15 mouse cellular contexts compared by ENCODE assay signal in genomic region chr12:31486431-31486830, GRCm38 (mm10). TPM values are rescaled to one million over a fixed set of nuclear protein-coding genes. Genes with fewer than 3 reads are reported as not detected.
DNase-seq lines count a peak whose midpoint lies in the region; ATAC-seq and TF ChIP-seq lines count a peak whose summit lies in the region.
"Had no signal": no experiment of that assay in that cellular context is flagged by ENCODE, and none has a peak within 500 bp of the region (broad histone marks: within the 10 kb centered on the region; RNA-seq: fewer than 3 reads in every experiment).

No protein-coding gene starts in this region.

- WGBS in hindbrain, postnatal 0 days, result 62% methylated on average over 6 of the region's 6 CpGs
- 88% methylated on average over 6 of the region's 6 CpGs for WGBS in hindbrain, embryonic 13.5 days
- WGBS in limb, embryonic 13.5 days, result 37% methylated on average over 6 of the region's 6 CpGs

- no peak overlapping the region for H3K27ac ChIP-seq in hindbrain, postnatal 0 days
- H3K27ac ChIP-seq in hindbrain, embryonic 13.5 days, result no peak overlapping the region
- no peak overlapping the region for H3K27ac ChIP-seq in limb, embryonic 13.5 days
- H3K27ac ChIP-seq: heart, embryonic 13.5 days; liver, embryonic 13.5 days; midbrain, embryonic 12.5 days; stomach, postnatal 0 days had no signal

- no peak for ATAC-seq in hindbrain, postnatal 0 days
- no peak for ATAC-seq in hindbrain, embryonic 13.5 days (ENCODE audit: low FRiP score)
- ATAC-seq in limb, embryonic 13.5 days (ENCODE audit: low FRiP score, low read depth), result peak; percentile 80
- ATAC-seq: forebrain, embryonic 16.5 days had no signal

- DNase-seq in adrenal gland, postnatal 25 days, result peak; percentile 5
- DNase-seq in adrenal gland, adult 8-10 months, result no peak
- DNase-seq in hindbrain, postnatal 0 days (ENCODE audit: low spot score), result peak; percentile 20
- DNase-seq in MN1 (ENCODE audit: low spot score), result peak; percentile 85
- DNase-seq in cerebellum, adult 11-12 months, result no peak
- no peak for DNase-seq in spleen, postnatal 36 days (ENCODE audit: low spot score in 2 of 2)
- DNase-seq: cerebellum, adult 2 months; liver, embryonic 13.5 days had no signal

- H3K4me1 ChIP-seq in hindbrain, postnatal 0 days (ENCODE audit: insufficient read depth, low read length), result no peaks in the 10 kb centered on the region
- H3K4me1 ChIP-seq in hindbrain, embryonic 13.5 days (replicated peaks), result no peaks in the 10 kb centered on the region
- peaks cover 7% of the 10 kb centered on the region for H3K4me1 ChIP-seq in limb, embryonic 13.5 days
- H3K4me1 ChIP-seq: heart, embryonic 13.5 days; liver, embryonic 13.5 days; midbrain, embryonic 12.5 days had no signal

- no peak for TF ChIP-seq CTCF in hindbrain, postnatal 0 days (IDR thresholded peaks at IDR 0.05; ENCODE audit: low read depth)

- H3K4me2 ChIP-seq in hindbrain, postnatal 0 days (ENCODE audit: low read depth, low read length), result no peak overlapping the region
- no peak overlapping the region for H3K4me2 ChIP-seq in hindbrain, embryonic 13.5 days
- no peak overlapping the region for H3K4me2 ChIP-seq in limb, embryonic 13.5 days (replicated peaks)
- H3K4me2 ChIP-seq: heart, embryonic 13.5 days; liver, embryonic 13.5 days; midbrain, embryonic 12.5 days had no signal

- no peaks in the 10 kb centered on the region for H3K9me3 ChIP-seq in hindbrain, postnatal 0 days (ENCODE audit: low read length)
- H3K9me3 ChIP-seq in hindbrain, embryonic 13.5 days, result no peaks in the 10 kb centered on the region
- no peaks in the 10 kb centered on the region for H3K9me3 ChIP-seq in limb, embryonic 13.5 days
- H3K9me3 ChIP-seq: G1E; heart, embryonic 13.5 days; liver, embryonic 13.5 days; midbrain, embryonic 12.5 days had no signal

- peaks cover 18% of the 10 kb centered on the region for H3K36me3 ChIP-seq in hindbrain, postnatal 0 days (ENCODE audit: insufficient read depth, low read length)
- H3K36me3 ChIP-seq in hindbrain, embryonic 13.5 days, result peaks cover 37% of the 10 kb centered on the region
- peaks cover 32% of the 10 kb centered on the region for H3K36me3 ChIP-seq in limb, embryonic 13.5 days

- H3K27me3 ChIP-seq in hindbrain, postnatal 0 days (ENCODE audit: insufficient read depth, low read length), result no peaks in the 10 kb centered on the region
- H3K27me3 ChIP-seq in hindbrain, embryonic 13.5 days, result no peaks in the 10 kb centered on the region
- no peaks in the 10 kb centered on the region for H3K27me3 ChIP-seq in limb, embryonic 13.5 days
- H3K27me3 ChIP-seq: heart, embryonic 13.5 days; liver, embryonic 13.5 days; midbrain, embryonic 12.5 days had no signal

- no peak overlapping the region for H3K4me3 ChIP-seq in hindbrain, postnatal 0 days (ENCODE audit: low read length)
- H3K4me3 ChIP-seq in hindbrain, embryonic 13.5 days, result no peak overlapping the region
- no peak overlapping the region for H3K4me3 ChIP-seq in limb, embryonic 13.5 days
- H3K4me3 ChIP-seq: heart, embryonic 13.5 days; liver, embryonic 13.5 days; midbrain, embryonic 12.5 days had no signal

- no peak overlapping the region for H3K9ac ChIP-seq in hindbrain, postnatal 0 days (replicated peaks; ENCODE audit: low read length)
- no peak overlapping the region for H3K9ac ChIP-seq in hindbrain, embryonic 13.5 days
- no peak overlapping the region for H3K9ac ChIP-seq in limb, embryonic 13.5 days
- H3K9ac ChIP-seq: heart, embryonic 13.5 days; liver, embryonic 13.5 days; midbrain, embryonic 12.5 days had no signal

RNA-seq across cellular contexts. Expression of gene Cbll1, which starts 13.0 kb away (rescaled TPM):
- 16.6 and 18.4 TPM in 2 replicates for total RNA-seq in adrenal gland, postnatal 25 days (2021)
- total RNA-seq in adrenal gland, adult 8-10 months (2022), result 10 to 100 TPM; 16.5 to 20.3 (median 19.1) TPM
- total RNA-seq in hindbrain, postnatal 0 days (2014; rRNA removed), result 16.3 and 18.2 TPM in 2 replicates
- 11.9 and 14.5 TPM in 2 replicates for polyA plus RNA-seq in hindbrain, postnatal 0 days (2015; fragmentation: Nextera tagmentation; extraction: Ambion mirVana)
- 18.3 and 18.9 TPM in 2 replicates for polyA plus RNA-seq in hindbrain, embryonic 13.5 days (2015; fragmentation: Nextera tagmentation; extraction: Ambion mirVana)
- 13.6 and 14.4 TPM in 2 replicates for polyA plus RNA-seq in limb, embryonic 13.5 days (2015; fragmentation: Nextera tagmentation; extraction: Ambion mirVana)

Comparison
In these comparisons a context has a peak if more than half of its experiments do, and no peak if none do; other contexts are left out.
1. DNase-seq: peak in adrenal gland, postnatal 25 days (single experiment), hindbrain, postnatal 0 days (single experiment) and MN1 (single experiment); none in adrenal gland, adult 8-10 months (single experiment), cerebellum, adult 11-12 months (single experiment) and spleen, postnatal 36 days (0 of 2).